Mouse (Mus musculus): Measurements from ENCODE around the gene Zfp300.

Zfp300 gene

DNA sequence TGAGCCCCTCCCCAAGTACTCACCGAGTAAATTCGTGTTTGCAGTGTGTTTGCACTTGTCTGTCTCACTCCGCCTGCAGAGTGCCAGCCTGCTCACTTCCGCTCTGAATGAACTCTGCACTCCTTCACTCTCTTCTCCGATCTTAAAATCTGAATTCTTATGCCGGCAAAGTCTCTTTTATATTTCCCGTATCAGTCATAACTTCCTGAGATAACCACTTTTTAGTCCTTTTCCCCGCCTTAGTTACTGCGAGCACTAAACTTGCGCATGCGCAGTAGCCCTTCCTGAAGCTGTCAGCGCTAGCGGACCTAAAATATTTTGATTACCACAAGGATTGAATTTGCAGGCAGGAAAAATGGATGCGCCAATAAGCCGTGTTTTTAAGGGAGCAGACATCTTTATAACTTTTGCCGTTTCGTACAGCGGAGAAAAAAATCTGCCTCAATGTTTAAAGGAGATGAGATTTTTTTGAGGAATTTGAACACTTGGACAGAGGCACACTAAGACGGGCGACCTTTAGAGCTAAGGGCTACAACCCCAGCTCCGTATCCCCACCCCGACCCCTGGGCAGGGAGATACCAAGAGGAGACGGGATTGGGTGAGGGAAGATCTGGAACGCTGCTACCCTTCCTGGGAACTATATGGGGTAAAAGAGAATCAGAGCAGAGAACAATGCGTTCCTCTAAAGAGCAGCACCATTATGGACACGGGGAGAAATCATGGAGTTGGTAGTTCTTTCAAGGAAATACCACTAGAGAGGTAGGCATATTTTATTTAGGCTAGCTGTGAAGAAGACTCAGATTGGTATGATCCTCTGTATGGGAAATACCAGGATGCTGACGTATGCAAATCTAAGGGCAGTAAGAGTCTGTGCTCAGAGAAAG lies at the start of gene Zfp300:
Zfp300 (minus strand) TSS at position 545 of the 884 bp plus-strand sequence.
- in situ Hi-C loops (cut with MboI; ENCODE audit: low pct_unique_long_range_greater_than_20kb in 1 of 2, low sequenced_read_pairs in 2 of 2, unreplicated experiment in 1 of 2): no loop called here

DNA sequence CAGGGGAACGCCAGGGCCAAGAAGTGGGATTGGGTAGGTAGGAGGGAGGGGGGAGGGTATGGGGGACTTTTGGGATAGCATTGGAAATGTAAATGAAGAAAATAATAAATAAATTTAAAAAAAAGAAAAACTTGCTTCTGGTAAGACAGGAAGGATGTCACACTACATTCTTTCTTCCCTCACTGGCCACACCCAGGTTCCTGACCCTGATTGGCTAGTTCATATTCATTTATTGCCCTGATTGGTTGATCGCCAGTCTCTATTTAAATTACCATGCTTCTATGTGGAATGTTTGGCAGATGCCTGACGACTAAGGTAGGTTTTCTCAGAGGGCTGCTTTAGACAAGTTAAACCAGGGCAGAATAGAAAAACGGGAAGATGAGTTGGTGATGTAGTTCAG lies 26.2 kb upstream of the Zfp300 start, which contains the start of gene Ssxa1:
Ssxa1 (plus strand) TSS at position 301 of the 400 bp plus-strand sequence.
- in situ Hi-C loops (cut with MboI; ENCODE audit: low pct_unique_long_range_greater_than_20kb in 1 of 2, low sequenced_read_pairs in 2 of 2, unreplicated experiment in 1 of 2): no loop called here

DNA sequence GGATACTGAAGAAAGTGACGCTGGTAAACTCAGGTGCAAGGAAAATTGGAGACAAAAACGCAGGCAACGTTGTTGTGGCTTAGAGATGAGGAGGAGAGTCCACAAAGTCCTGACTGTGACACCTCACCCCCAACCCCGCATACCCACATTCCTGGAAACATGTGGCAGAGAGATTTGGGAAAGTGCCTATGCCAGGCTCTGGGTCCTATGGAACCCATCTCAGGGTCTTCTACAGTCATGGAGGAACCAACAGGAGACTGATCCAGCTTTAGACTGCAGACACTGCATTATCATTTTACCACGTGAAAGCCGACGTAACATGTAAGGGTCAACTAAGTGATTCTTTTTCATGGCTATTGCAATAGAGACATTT lies 526 bp upstream of the Zfp300 start:
- in situ Hi-C loops (cut with MboI; ENCODE audit: low pct_unique_long_range_greater_than_20kb in 1 of 2, low sequenced_read_pairs in 2 of 2, unreplicated experiment in 1 of 2): no loop called here

DNA sequence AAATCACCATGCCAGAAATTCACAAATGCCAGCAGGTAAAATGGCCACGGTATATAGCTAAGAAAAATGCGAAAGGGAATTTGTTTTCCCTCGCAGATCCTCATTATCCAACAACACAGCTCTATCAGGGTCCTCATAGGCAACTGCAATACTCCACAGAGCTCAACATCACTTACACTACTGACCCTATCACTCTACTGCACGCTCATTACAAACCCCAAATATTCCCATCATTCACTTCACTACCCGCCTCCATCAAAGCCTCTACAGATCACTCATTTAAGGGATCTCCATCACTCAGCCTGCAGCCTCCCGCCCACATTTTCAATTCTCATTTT lies 713 bp downstream of the Zfp300 start:
- in situ Hi-C loops (cut with MboI; ENCODE audit: low pct_unique_long_range_greater_than_20kb in 1 of 2, low sequenced_read_pairs in 2 of 2, unreplicated experiment in 1 of 2): no loop called here

DNA sequence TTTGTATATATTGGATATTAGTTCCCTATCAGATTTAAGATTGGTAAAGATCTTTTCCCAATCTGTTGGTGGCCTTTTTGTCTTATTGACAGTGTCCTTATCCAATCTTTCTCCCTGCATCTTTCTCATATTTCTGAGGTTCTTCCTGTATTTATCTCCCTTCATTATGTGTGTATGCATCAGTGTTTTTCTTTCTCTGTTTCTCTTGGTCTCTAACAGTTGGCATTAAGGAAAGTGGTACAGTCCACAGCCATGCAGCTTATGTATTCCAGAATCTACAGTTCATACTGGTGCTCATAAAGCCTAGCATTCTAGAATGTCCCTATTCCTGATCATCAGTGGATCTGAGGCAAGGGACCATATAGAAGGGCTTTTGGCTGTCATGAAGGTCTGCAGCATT lies 21.2 kb downstream of the Zfp300 start, which contains the start of gene Spaca5:
Spaca5 (plus strand) TSS at position 301 of the 400 bp plus-strand sequence.
- in situ Hi-C loops (cut with MboI; ENCODE audit: low pct_unique_long_range_greater_than_20kb in 1 of 2, low sequenced_read_pairs in 2 of 2, unreplicated experiment in 1 of 2): no loop called here

DNA sequence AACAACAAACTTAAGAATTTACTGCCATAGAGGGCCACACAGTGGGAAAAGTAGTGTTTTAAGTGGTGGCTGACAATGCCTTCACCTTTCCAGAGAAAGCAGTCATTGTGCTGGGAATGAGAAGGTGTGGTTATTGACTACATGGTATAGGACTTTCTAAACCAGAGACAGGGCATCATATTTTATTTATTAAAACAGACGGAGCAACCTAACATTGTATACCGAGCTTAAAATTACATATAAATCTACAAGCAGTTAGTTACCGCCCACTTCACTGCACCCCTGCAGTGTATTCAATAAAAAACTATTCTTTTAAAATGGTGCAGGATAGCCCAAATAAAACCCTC lies 26.8 kb downstream of the Zfp300 start:
- in situ Hi-C loops (cut with MboI; ENCODE audit: low pct_unique_long_range_greater_than_20kb in 1 of 2, low sequenced_read_pairs in 2 of 2, unreplicated experiment in 1 of 2): no loop called here

DNA sequence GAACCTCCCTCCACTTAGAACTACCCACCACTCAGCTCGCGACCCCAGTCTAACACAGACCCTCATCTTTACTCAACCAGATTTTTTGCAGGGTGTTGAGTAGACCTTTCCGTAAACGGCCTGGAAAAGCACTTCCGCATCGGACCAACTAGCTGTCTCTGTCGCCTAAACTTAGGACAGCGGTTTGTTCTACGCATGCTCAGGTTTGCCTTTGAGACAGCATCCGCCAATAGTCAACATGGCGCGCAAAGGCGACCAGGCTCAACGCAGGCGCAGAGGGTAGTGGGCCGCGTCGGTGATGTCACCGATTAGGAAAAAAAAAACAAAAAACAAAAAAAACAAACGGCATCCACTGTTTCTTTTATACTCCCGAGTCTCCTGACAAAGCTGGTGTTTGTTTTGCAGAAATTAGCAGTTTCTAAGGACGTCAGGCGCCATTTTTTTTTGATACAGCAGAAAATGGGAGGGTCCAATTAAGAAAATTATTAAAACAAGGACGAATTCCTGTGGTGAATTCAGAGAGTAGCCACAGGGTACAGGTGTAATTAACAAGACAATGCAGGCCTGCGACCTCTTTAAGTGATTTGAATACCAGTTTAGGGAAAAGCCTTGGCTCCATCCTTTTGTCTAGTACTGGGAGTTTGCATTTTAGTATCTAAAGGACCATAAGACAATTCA lies 27.3 kb downstream of the Zfp300 start, which contains the start of gene Zfp182:
Zfp182 (minus strand) TSS at position 451 of the 678 bp plus-strand sequence.
- in situ Hi-C loops (cut with MboI; ENCODE audit: low pct_unique_long_range_greater_than_20kb in 1 of 2, low sequenced_read_pairs in 2 of 2, unreplicated experiment in 1 of 2): no loop called here

DNA sequence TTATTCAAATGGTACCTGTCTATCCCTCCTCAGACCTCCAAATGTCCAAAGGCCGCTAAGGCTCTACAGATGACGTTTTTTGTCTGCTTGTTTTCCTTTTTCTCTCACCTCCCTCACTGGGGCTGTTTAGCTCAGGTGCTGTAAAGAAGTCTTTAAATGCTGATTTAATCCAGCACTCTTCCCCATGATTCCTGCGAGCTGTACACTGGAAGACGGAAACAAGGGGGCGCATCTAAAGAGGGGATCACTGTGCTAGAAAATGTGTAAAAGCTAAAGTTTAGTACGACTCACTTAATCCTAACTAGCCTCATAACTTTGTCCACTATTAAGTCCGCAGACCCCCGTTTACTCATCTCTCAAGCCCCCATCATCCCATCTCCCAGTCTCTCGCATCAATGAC lies 27.9 kb downstream of the Zfp300 start:
- in situ Hi-C loops (cut with MboI; ENCODE audit: low pct_unique_long_range_greater_than_20kb in 1 of 2, low sequenced_read_pairs in 2 of 2, unreplicated experiment in 1 of 2): no loop called here

Measured in mouse embryonic stem cell (cell line).